Mouse (Mus musculus) B cell, adult 62 days (primary cell): ENCODE measurements around the gene Gm21738. TPM values are rescaled to one million over a fixed set of nuclear protein-coding genes. Genes with fewer than 3 reads are reported as not detected.

Experiments used
- total RNA-seq: library from RNA; stranded (reverse); gene quantifications from 4 replicates; pipeline ENCODE4 v1.2.4, GENCODE M21; 2023

The Gm21738 gene
- total RNA-seq = not detected in 4 replicates

GRCm38 (mm10) chr14:19418830-19419229 lies at the start of gene Gm21738:
TSS of gene Gm21738 (minus strand) at chr14:19418930.

Other genes with a start within 250 kb of the Gm21738 start
- not detected in 4 replicates for gene Gm2244, start 131.0 kb upstream of the Gm21738 start, total RNA-seq
- gene Gm2237, start 166.2 kb upstream of the Gm21738 start, total RNA-seq = 1.5 to 2.8 TPM (median 1.7 TPM) in 4 replicates
- not detected in 4 replicates for gene Gm5458, start 183.7 kb upstream of the Gm21738 start, total RNA-seq